Mouse (Mus musculus) intestine, embryonic 14.5 days (tissue): Measurements from ENCODE around the gene Casq1. TPM values are rescaled to one million over a fixed set of nuclear protein-coding genes. Genes with fewer than 3 reads are reported as not detected.

Experiments used
- ATAC-seq: fragments of 200-750 bp; cut with Nextera tagmentation; replicated peaks from 2 replicates; pipeline ENCODE4 v1.8.0; 2017; ENCODE audit warnings: low read depth, moderate number of reproducible peaks, moderate TSS enrichment, moderate library complexity; ENCODE audit not compliant: low FRiP score, low TSS enrichment
- DNase-seq: peaks from one replicate; pipeline ENCODE4 v3.0.0-alpha.2; 2018; ENCODE audit warnings: low spot score
- H3K27ac ChIP-seq: fragments of 300-500 bp; sonication (generic); 2 replicates; pipeline ENCODE4 v1.5.1; 2014; ENCODE audit warnings: low read depth, mild to moderate bottlenecking, control low read depth
- H3K27me3 ChIP-seq: fragments of 300-500 bp; sonication (generic); replicated peaks from 2 replicates; pipeline ENCODE4 v1.6.1; 2014; ENCODE audit warnings: low read length, control low read depth; ENCODE audit not compliant: control insufficient read depth, insufficient read depth
- H3K36me3 ChIP-seq: fragments of 300-500 bp; sonication (generic); 2 replicates; pipeline ENCODE4 v1.6.1; 2014; ENCODE audit warnings: low read length, control low read depth; ENCODE audit not compliant: control insufficient read depth, insufficient read depth
- H3K4me1 ChIP-seq: fragments of 300-500 bp; sonication (generic); replicated peaks from 2 replicates; pipeline ENCODE4 v1.6.1; 2014; ENCODE audit warnings: low read length, control low read depth, mixed read lengths; ENCODE audit not compliant: control insufficient read depth, insufficient read depth
- H3K4me2 ChIP-seq: fragments of 300-500 bp; sonication (generic); 2 replicates; pipeline ENCODE4 v1.6.1; 2014; ENCODE audit warnings: low read length
- H3K4me3 ChIP-seq: fragments of 300-500 bp; sonication (generic); 2 replicates; pipeline ENCODE4 v1.5.1; 2014; ENCODE audit warnings: low read depth, low read length, control low read depth, mixed read lengths
- H3K9ac ChIP-seq: fragments of 300-500 bp; sonication (generic); 2 replicates; pipeline ENCODE4 v1.6.1; 2014; ENCODE audit warnings: mild to moderate bottlenecking, low read length
- H3K9me3 ChIP-seq: fragments of 300-500 bp; sonication (generic); 2 replicates; pipeline ENCODE4 v1.6.1; 2016; ENCODE audit warnings: low read length, control low read depth; ENCODE audit not compliant: control insufficient read depth
- WGBS: fragments of 180-500 bp; shearing (Covaris S2); extraction: QIAGEN DNeasy Blood & Tissue Kit; methylation state at CpG from one replicate; pipeline ENCODE4 v1.1.7; 2014; 5-methylcytosine and 5-hydroxymethylcytosine counted together
- polyA plus RNA-seq: library from polyadenylated mRNA; unstranded; fragments of >200 nt; fragmentation: Nextera tagmentation; extraction: Ambion mirVana; gene quantifications from 2 replicates; pipeline ENCODE4 v1.2.1, GENCODE M21; 2014

Casq1 gene
- polyA plus RNA-seq, 1 experiment from 2014 or later, result 20.4 TPM

DNA sequence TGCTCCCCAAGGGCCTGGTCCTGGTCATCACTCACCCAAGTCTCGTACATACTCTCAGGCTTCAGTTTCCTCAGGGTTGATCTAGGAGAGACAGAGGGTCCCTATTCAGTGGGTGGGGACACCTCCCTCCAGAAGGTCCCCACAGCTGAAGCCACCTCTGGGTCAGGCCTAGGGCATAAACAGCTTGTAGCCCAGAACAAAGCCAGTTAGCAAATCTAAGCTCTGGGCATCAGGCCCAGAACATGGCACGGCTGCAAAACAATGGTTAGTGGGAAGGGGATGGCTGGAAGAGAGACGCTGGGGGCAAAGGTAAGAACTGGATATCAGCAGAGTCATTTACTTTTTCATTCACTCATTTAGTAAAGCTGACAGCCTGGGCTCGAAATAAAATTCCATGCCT lies 5.9 kb downstream of the Casq1 start:
- ATAC-seq (no peak), DNase-seq (no peak)
- Histone ChIP-seq H3K4me1 (peaks cover 12% of the 10 kb centered on the region; the same call in 1 of the 2 replicates), H3K4me3 (no peak overlapping the region), H3K27ac (no peak overlapping the region), H3K4me2 (no peak overlapping the region), H3K27me3 (no peaks in the 10 kb centered on the region), H3K9me3 (no peaks in the 10 kb centered on the region), H3K36me3 (no peaks in the 10 kb centered on the region), H3K9ac (no peak overlapping the region)
- WGBS, result 76% methylated on average over 4 of the region's 4 CpGs

- ATAC-seq (no peak), DNase-seq (no peak)
- 32% methylated on average over 5 of the region's 5 CpGs for WGBS
- no peak overlapping the region for H3K4me2 ChIP-seq
- no peak overlapping the region for H3K4me3 ChIP-seq
- H3K9ac ChIP-seq, result no peak overlapping the region
- peaks cover 10% of the 10 kb centered on the region; the same call in 1 of the 2 replicates for H3K4me1 ChIP-seq
- H3K27me3 ChIP-seq, result no peaks in the 10 kb centered on the region
- H3K36me3 ChIP-seq, result no peaks in the 10 kb centered on the region
- H3K27ac ChIP-seq, result no peak overlapping the region
- H3K9me3 ChIP-seq, result no peaks in the 10 kb centered on the region
Observed at GRCm38 (mm10) chr1:172212776-172213175, 6.9 kb downstream of the Casq1 start.

- peak; percentile 16; the same call in 1 of the 2 replicates for ATAC-seq
- Histone ChIP-seq H3K9ac (peak overlapping the region; percentile 79), H3K36me3 (no peaks in the 10 kb centered on the region), H3K9me3 (no peaks in the 10 kb centered on the region), H3K4me3 (0 out of 2 replicates have a peak overlapping the region, but pooled peaks have one; percentile 73), H3K4me2 (peak overlapping the region; percentile 67), H3K4me1 (peaks cover 48% of the 10 kb centered on the region), H3K27ac (peak overlapping the region; percentile 75), H3K27me3 (no peaks in the 10 kb centered on the region)
- DNase-seq, result no peak
- 14% methylated on average over 7 of the region's 7 CpGs for WGBS
Observed at GRCm38 (mm10) chr1:172207111-172207584, 12.5 kb downstream of the Casq1 start.

DNA sequence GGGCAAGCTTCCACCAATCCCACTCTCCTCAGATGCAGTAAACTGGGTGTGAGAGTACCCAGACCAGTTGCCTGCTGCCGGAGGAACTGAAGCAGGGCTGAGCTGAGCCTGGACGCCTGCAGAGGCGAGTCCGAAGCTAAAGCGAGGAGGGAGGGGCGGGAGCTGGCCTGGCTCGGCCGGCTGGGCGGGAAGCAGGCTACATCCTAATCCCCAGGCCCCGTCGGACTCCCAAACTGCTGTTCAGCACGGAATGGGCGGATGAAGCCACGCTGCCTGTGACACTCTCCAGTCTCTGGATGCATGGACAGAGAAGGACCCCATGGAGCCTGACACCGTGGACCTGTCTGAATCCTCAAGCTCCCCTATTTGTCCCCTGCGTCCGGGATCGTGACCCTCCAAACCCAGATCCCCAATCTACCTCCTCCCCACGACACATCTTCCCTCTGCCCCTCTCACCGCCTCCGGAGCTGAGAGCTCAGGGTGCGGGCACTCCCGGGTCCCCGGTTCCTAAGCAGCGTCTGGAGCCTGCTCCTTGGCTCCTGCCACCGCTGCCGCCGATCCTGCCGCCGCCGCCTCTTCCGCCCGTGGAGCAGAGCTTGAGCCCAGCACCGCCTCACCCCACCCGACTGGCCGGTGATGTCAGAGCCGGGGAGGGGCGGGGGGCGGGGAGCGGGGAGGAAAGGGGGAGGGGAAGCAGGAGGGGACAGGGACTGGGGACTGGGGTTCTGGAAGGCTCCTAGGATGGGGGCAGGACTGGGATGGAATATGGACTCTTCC lies 13.3 kb downstream of the Casq1 start, which contains the start of gene Pea15a:
TSS of gene Pea15a (minus strand) at position 664 of the 777 bp plus-strand sequence.
- Histone ChIP-seq H3K27me3 (no peaks in the 10 kb centered on the region), H3K27ac (peak within 1 kb of the TSS; percentile 75), H3K9me3 (no peaks in the 10 kb centered on the region), H3K4me2 (peak within 1 kb of the TSS; percentile 67), H3K4me3 (peak within 1 kb of the TSS; percentile 73), H3K36me3 (peaks cover 7% of the 10 kb centered on the region; the same call in 1 of the 2 replicates), H3K4me1 (peaks cover 55% of the 10 kb centered on the region), H3K9ac (peak within 1 kb of the TSS; percentile 79)
- ATAC-seq, result peak; percentile 73
- peak; percentile 85 for DNase-seq
- WGBS, result under 1% methylated on average over 37 of the region's 40 CpGs

- Histone ChIP-seq H3K4me2 (peak overlapping the region; percentile 67), H3K9ac (peak overlapping the region; percentile 79), H3K27me3 (no peaks in the 10 kb centered on the region), H3K36me3 (peaks cover 12% of the 10 kb centered on the region; the same call in 1 of the 2 replicates), H3K4me3 (peak overlapping the region; percentile 73), H3K4me1 (peaks cover 58% of the 10 kb centered on the region), H3K9me3 (no peaks in the 10 kb centered on the region), H3K27ac (0 out of 2 replicates have a peak overlapping the region, but pooled peaks have one; percentile 75)
- ATAC-seq, result no peak
- no peak for DNase-seq
- WGBS, result 20% methylated on average over 3 of the region's 3 CpGs
Observed at GRCm38 (mm10) chr1:172205741-172206087, 14.0 kb downstream of the Casq1 start.

DNA sequence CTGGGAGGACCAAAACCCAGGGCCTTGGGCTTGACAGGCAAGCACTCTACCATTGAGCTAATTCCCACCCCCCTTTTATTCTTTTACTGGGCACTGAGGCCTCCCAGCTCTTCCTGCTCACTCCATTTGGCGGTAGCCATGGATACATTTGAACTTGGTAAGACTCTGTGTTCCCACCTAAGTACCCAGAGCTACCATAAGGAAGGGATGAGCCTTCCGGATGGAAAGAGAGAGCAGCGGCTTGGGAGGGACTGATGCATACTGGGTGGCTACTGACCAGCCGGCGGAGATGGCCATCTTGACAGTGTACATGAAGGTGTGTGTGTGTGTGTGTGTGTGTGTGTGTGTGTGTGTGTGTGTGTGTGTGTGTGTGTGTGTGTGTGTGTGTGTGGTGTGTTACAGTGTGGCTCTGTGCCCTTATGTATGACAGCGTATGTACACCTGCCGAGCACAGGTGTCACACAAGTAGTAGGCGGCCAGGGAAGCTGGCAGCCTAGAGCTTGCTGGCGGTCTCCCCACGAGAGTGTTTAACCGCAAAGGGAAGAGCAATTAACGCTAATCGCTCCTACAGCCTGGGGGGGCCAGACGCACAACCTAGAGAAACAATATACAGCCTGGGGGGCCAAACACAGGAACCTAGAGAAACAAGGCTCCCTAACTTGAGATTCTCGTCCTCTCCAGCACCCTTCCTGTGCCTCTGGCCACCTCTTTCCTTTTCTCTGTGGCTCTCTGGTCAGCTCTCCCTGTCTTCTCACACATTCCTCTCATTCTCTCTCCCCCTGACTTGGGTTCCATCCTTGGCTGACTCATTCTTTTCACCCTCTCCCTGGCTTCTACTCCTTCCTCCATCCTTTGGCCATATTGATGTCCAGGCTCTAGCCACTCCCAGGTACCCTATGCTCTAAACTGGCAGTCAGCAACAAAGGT lies 14.6 kb downstream of the Casq1 start:
- H3K4me3 ChIP-seq, result peak overlapping the region; percentile 73
- 68% methylated on average over 15 of the region's 15 CpGs for WGBS
- no peak for DNase-seq

GRCm38 (mm10) chr1:172204033-172204813 lies 15.4 kb downstream of the Casq1 start:
- ATAC-seq (no peak), DNase-seq (no peak)
- peaks cover 58% of the 10 kb centered on the region for H3K4me1 ChIP-seq
- H3K27me3 ChIP-seq, result no peaks in the 10 kb centered on the region
- H3K9me3 ChIP-seq, result no peaks in the 10 kb centered on the region
- peak overlapping the region; percentile 14; the same call in 1 of the 2 replicates for H3K27ac ChIP-seq
- peak overlapping the region; percentile 67; the same call in 1 of the 2 replicates for H3K4me2 ChIP-seq
- H3K4me3 ChIP-seq, result no peak overlapping the region
- H3K9ac ChIP-seq, result no peak overlapping the region
- WGBS, result 33% methylated on average over 9 of the region's 9 CpGs
- peaks cover 27% of the 10 kb centered on the region for H3K36me3 ChIP-seq

More for the DNA sequence above, 14.6 kb downstream of the Casq1 start:
- Histone ChIP-seq H3K9me3 (no peaks in the 10 kb centered on the region), H3K36me3 (peaks cover 19% of the 10 kb centered on the region), H3K9ac (peak overlapping the region; percentile 79), H3K27me3 (no peaks in the 10 kb centered on the region), H3K4me1 (peaks cover 58% of the 10 kb centered on the region), H3K4me2 (peak overlapping the region; percentile 67), H3K27ac (peak overlapping the region; percentile 14; the same call in 1 of the 2 replicates)
- ATAC-seq, result no peak

DNA sequence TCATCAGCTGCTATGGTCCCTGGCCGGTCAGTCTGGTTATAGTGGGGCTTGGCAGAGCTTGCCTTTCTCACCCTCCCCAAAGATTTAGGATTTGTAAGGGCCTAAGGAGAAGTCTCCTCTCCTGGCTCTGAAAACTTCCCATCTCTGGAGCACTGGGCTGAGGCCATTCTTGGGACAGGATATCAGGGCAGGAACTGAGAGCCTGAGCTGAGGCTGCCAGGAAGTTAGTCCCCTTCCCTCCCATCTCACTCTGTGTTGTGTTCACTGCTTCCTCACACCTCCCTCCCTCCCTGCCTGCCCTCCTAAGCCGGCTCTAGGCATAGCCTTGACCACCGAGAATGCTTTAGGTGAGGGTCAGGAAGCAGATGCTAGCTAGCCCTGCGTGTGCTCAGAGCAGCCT lies 16.1 kb downstream of the Casq1 start:
- 10% methylated on average over 4 of the region's 4 CpGs for WGBS
- H3K27ac ChIP-seq, result peak overlapping the region; percentile 14
- ATAC-seq (no peak), DNase-seq (no peak)
- no peaks in the 10 kb centered on the region for H3K9me3 ChIP-seq
- H3K4me2 ChIP-seq, result no peak overlapping the region
- H3K36me3 ChIP-seq, result peaks cover 33% of the 10 kb centered on the region
- H3K9ac ChIP-seq, result no peak overlapping the region
- H3K27me3 ChIP-seq, result no peaks in the 10 kb centered on the region
- H3K4me3 ChIP-seq, result no peak overlapping the region
- peaks cover 58% of the 10 kb centered on the region for H3K4me1 ChIP-seq
